Mouse (Mus musculus) cerebellum, postnatal 10 days (tissue): ENCODE measurements at regions not wholly inside any gene's neighbourhood (a gene's known extent, or its start where the extent isn't known, plus 50 kb on each side); places are given as distances from the start of the nearest gene placed in this dataset.

Source experiments
- DNase-seq, 2 experiments: peaks; one replicate each; pipeline ENCODE4 v3.0.0; 2021; ENCODE audit warnings: mixed read lengths in 2 of 2

DNA sequence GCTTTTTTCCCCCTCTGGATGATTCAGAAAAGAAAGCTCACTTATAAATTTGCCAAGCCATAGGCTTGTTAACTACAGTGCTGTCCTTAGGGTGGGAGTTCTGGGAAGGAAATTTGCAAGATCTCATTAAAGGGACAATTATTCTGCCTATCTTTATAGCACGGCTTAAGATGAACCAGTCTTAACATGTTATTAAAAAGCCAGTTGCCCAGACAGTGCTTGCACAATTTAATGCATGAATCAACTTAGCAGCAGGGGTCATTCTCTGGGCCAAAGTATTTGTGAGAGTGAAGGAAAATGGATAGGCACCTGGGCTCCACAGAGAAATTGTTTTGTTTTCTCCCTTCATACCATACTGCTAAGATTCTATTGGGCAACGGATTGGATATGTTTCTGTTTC is 733.0 kb upstream of the Edil3 start:
- peak; percentile 91 for DNase-seq
